Mouse (Mus musculus): Measurements from ENCODE around the gene Mpp4.
A peak's percentile ranks its signal among the peaks of the same experiment; 100 is the strongest.

Gene Mpp4

DNA sequence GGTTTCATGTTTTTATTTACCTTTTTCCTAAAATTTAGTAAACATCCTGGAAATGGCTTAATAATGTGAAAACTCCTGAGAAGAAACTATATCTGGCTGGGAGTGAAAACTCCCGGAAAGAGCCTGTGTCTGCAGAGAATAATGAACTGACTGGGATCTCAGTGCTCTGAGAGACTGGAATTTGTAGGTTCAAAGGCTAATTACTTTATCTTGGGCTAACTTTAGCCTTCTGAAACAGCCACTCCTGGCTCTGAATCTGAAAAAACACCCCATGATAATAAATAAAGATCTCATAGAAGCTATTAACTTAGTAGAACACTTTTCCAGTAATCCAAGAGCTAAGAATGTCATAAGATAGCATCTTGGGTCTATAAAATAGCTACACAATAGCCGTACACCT lies 5.4 kb upstream of the Mpp4 start:
- DNase-seq (ENCODE audit: extremely low spot score, low read depth, low spot score) = no peak

DNA sequence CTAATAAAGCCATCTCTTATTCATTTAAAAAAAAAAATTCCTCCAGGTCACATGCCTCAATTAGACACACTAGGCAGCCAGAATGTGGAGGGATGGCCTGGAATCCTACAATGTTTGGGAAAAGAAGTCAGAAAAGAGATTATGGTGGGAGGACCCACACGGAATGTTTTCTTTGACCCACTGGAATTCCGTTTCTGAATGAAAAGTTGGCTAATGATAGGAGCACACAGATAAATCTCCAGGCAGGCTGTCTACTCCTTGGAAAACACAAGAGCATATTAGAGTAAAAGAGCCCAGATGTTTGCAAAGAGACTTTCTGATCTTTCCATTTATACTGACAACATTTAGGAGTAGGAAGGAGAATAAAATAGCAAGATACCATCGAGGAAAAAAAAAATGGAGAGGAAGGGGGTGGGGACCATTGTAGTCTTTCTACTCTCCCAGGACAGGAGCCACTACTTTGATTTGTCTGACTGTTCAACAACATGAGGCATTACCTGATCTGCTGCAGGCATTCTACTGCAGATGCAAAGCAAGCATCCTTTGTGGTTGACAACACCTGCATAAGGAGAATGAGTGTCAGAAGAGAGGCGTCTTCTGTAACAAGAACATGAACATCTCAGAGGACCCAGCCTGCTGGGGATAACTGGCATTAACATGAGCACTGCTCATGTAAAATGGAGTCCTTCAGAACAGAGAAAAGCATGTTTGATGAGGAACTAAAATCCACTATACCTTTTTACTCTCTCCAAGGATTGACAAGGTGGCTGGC lies 4.7 kb upstream of the Mpp4 start:
- DNase-seq (ENCODE audit: extremely low spot score, low read depth, low spot score) = no peak

DNA sequence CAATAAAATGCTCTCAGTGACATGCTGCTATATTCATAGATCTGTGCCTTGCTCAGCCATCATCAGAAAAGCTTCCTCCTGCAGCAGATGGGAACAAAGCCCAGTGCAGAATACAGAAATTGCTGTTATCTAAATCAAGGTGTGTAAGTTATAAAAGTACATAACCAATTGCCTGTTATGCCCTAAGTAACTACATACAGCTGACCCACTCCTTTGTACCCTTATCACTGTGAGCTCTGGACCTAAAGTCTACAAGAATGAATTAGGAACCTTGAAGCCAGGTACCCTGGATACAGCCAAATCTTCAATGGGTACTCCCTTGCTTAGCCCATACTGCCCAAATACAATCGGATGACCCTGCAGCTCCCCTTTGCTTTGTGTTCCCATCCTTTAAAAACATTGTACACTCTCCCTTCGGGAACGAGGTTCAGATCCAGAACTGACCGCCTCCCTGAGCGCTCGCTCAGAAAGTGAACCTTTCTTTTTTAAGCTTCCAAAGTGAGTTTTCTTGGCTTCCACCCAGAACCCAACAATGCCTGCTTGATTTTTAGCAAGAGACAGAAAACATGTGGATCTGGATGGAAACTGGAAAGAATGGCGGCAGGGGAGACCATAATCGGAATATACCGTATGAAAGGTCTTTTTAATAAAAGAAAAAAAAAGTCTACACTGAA lies 3.2 kb upstream of the Mpp4 start:
- DNase-seq (ENCODE audit: extremely low spot score, low read depth, low spot score) = no peak

DNA sequence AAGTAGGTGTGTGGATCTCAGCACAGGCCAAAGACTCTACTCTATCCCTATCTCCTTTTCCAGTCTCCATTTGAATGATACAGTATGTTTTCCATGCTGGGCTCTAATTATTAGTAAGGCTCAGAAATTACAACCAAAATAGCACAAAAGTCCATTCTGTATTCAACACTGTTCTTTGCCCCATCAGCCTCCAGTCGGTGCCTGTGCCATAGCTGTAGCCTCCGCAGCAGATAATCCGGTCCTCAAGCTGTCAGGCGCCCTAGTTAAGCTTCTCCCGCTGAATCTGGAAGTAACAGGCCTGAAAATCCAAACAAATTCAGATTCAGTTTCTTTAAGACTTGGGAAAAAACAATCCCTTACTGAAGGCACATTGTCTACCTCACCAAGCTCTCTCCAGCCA lies 729 bp upstream of the Mpp4 start:
- DNase-seq (ENCODE audit: extremely low spot score, low read depth, low spot score) = no peak

DNA sequence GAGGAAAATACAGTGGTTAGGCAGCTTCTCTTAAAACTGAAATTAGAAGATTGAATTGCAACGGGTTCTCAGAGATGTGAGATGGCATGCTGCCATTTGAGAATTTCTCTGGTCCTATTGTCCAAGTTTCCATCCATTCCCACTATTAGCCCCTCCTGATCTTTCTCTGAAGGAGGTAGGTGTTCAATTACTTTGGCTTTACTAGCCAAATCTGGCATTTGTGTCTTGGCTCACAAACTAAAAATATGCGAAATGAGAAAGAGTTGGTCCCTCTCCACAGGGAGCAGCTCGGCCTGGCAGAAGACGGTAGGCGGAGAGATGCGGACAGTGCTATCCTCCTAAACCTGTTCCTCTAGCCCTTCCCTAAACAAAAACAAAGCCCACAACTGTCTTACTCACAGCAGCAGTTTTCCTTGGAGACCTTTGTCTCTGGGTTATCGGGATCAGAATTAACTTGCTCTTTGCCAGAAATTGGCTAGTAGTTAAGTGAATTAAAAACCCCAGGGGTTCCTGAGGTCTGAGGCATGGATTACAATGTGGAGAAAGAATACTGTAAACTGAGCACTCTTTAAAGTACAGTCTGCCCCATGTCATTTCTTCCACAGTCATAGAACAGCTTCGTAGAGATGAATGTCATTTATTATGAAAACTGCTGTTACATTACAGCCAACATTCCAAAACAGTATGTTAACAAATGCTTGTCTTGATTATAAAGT lies 722 bp downstream of the Mpp4 start:
- DNase-seq (ENCODE audit: extremely low spot score, low read depth, low spot score) = no peak

DNA sequence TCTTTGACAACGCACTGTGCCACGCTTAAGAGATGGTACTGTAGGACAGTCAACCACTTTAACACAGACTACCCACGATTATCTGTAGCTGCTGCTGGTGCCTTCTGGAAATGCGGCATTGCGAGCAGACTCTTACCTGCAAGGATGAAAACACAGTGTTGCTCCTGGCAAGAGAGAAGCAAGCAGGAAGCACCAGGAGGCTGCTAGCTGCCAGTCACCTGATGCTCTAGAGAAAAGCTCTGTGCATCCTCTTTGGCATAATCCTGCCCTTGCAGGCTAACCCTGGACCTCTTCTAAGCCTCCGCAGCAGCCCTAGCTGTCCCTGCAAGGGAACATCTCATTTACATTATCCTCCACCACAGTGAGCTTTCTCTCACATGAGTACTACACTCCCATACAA lies 1.8 kb downstream of the Mpp4 start:
- DNase-seq (ENCODE audit: extremely low spot score, low read depth, low spot score) = no peak

DNA sequence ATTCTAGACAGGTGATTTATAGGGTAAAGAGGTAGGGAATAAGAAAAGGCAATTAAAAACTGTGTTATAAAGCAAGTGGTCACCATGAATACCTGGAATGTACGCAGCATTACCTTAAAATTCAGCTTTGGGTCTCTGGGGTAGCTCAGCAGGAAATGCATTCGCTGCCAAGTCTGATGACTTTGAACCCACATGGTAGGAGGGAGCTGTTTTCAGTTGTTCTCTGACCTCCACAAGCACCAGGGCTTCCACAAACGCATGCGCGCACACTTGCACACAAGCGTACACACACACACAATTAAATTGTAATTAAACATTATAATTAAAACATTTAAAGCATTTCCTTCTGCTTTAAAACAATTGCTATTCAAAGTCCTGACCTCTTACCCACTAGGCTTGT lies 2.3 kb downstream of the Mpp4 start:
- no peak for DNase-seq (ENCODE audit: extremely low spot score, low read depth, low spot score)

DNA sequence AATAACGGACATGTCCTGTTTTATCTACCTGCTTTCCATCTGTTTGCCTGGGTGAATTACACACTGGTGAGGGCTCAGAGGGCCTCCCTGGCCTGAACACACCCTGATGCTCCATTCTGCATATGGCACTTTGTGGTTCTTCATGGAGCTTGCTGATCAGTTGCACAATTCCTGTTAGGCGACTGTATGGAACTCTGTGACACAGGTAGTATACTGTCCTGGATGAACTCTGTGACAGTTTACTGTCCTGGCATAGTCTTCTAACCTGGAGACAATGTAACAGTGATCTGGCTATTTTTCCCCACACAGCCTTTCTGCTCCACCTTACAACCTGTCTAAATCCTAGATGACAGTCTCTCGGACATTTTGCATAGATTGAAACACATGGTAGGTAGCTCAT lies 4.1 kb downstream of the Mpp4 start:
- no peak for DNase-seq (ENCODE audit: extremely low spot score, low read depth, low spot score)

DNA sequence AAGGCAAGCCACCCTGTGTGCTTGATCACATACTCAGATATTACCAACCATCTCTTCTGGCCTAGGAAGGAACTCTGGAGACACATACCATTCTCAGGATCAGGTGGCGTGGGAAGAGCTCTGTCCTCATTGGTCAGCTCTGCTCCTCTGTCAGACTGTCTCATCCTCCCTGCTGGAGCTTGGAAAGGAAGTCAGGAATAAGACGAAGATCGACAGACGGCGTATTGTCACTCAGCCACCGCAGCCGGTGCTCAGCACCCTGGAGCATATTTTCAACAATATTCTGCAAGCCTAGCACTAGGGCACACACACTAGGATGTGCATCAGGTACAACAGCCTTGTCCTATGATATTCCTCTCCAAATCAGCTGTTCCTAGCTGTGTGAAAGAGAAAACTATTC lies 4.7 kb downstream of the Mpp4 start:
- no peak for DNase-seq (ENCODE audit: extremely low spot score, low read depth, low spot score)

DNA sequence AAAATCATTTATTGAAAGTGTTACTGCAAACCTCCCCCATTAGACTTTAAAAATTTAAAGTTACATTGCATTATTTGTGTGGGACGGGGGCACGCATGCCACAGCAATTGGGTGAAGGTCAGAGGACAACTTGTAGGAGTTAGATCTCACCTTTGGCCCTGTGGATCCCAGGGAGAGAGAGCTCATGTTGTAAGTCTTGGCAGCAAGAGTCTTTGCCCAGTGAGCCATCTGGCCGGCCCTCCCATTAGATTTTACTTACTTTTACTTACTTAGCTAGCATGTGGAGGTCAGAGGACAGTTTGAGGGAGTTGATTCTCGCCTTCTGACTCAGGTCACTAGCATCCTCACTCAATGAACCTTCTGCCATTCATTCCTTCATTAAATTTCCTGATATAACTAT lies 5.3 kb downstream of the Mpp4 start:
- no peak for DNase-seq (ENCODE audit: extremely low spot score, low read depth, low spot score)

DNA sequence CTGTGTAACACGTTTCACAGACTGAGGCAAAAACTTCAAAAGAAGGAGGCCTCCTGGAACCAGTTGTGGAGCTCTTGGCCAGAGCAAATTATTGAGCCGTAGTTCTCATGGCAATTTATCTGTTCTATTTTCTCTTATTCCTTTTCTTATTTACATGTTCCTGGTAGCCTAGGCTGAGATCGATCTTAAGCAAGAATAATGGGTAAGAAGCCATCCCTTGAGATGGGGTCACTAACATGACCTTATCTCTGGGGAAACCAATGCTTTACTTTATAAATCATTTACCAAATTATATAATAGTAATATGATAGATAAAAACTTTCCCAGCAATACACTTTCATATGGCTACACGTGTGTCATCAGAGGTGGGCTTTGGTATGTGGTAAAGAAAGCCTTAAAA lies 10.8 kb downstream of the Mpp4 start:
- no peak for DNase-seq (ENCODE audit: extremely low spot score, low read depth, low spot score)

DNA sequence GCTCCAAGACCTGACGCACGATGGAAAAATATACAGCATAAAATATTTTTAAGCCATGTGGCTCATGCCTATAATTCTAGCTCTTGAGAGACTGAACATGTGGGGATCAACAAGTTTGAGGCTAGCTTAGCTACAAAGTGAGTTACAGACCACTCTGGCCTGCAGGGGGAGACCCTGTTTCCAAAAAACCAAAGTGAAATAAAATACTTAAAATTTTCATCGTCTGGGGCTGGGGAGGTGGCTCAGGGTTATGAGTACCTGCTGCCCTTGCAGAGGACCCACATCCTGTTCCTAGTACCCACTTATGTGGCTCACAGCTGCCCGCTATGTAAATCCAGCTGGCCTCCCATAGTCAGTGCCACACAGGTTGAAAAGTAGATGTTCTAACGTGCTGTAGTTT lies 12.6 kb downstream of the Mpp4 start:
- DNase-seq (ENCODE audit: extremely low spot score, low read depth, low spot score) = no peak

DNA sequence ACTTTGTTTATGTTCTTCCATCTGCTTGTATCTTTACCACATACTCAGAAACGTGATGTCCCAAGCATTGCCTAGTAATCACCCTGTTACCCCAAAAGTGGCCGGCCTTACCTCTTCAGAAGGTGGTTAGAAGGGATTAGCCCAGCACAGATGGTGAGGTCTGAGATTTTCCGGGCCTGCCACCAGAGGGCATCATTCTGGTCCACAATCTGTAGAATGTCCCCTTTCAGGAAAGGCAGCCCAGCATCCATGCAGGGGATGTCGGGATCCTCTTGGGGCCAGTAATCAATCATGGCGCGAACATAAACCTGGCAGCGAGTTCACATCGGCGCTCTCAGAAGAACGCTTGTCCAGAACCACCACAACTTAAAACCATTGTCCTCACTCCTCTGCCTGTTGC lies 18.6 kb downstream of the Mpp4 start:
- DNase-seq (ENCODE audit: extremely low spot score, low read depth, low spot score) = no peak

DNA sequence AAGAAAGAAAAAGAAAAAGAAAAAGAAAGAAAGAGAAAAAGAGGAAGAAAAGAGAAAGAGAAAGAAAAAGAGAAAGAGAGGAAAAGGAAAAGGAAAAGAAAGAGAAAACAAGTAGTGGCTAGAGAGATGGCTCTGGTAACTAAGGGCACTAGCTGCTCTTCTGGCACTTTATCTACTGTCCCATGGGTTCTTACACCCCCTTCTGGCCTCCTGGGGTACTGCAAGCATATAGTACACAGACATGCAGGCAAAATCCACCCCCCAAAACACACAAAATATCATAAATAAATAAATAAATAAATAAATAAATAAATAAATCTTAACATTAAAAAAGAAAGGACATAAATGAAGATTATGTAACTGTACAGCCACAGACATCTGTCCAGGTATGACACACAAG lies 20.4 kb downstream of the Mpp4 start:
- DNase-seq (ENCODE audit: extremely low spot score, low read depth, low spot score) = peak; percentile 20

DNA sequence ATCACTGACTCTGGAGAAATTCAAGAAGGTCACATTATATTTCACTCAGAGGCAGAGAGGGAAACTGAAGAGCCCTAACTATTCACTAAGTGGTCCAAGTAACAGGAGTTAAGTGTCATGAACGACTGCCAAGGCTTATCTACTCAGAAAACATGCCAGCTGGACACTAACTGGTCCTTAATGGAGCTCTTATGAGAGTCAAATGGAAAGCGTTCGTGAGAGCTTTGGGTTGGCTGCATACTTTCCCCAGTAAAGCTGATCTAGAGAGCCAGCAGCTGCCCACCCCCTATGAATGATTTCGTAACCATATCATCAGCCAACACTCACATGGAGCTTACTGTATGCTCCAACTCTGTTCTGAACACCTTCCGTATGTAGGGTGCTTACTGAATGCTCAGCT lies 28.8 kb downstream of the Mpp4 start:
- no peak for DNase-seq (ENCODE audit: extremely low spot score, low read depth, low spot score)

DNA sequence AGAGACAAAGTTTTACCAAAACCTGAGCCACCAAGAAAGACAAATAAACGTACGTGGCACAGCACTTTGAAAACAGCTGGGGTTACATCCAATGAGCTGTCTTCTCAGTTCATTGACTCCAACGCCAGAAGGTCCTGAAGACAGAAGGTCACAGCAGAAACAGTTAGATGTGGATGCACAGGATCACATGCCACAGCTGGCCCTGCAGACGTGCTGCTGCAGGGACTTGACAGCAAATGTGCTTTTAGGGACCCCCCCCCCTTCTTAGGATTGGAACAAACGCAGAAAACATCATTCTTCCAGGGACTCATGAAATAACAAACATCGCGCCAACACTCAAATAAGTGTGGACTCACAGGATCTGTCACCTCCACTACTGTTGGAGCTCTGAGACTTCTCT lies 34.3 kb downstream of the Mpp4 start:
- DNase-seq (ENCODE audit: extremely low spot score, low read depth, low spot score) = no peak

DNA sequence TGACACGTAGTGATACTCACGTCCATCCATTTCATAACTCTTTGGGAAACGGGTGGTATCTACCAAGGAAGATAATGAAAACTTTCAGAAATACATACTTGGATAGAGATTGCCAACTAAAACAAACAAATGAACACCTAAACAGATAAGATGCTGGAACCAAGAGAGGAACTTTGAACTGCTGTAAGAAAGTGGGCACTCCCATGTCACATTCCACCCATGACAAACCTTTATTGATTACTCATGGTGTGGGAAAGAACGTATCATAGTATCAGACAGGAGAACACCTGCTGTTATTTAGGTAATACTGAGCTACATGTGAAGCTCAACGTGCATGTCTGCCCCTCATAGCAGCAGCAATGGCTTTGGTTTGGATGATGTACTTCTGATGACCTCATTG lies 37.6 kb downstream of the Mpp4 start:
- DNase-seq (ENCODE audit: extremely low spot score, low read depth, low spot score) = no peak

DNA sequence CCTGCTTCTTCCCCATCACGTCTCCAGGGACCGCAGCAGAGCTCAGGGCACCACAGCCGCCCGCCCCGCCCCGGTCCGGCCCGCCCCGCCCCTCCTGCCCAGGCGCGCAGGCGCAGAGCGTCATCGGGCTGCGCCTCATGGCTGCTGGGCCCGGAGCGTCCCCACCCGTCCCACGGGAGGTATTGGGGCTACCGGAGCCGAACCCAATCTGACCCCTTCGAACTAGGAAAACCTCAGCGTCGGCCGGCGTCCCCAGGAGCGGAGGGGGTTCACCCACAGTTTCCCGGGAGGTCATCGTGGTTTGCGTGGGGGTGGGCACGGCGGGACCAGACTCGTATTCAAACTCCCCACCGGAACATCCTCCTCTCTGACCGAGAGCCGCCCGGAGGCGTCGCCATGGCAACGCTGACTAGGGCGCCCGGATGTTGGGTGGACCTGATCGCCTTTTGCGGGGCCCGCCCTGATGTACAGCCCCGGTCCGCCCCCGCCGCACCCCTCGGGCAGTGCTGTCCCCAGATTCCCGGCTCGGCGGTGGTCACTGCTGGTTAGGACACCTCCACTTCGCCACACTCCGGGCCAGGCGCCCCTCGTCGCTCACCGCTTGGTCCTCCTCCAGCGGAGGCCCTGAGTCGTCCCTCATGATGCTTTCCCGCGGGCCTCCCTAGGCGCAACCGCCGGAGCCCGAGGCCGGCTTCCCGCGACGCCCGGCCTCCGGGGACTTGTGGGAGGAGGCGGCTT lies 43.3 kb downstream of the Mpp4 start, which contains the start of gene Tmem237:
Tmem237 (minus strand) TSS at position 689 of the 738 bp plus-strand sequence.
- DNase-seq (ENCODE audit: extremely low spot score, low read depth, low spot score) = peak; percentile 26

DNA sequence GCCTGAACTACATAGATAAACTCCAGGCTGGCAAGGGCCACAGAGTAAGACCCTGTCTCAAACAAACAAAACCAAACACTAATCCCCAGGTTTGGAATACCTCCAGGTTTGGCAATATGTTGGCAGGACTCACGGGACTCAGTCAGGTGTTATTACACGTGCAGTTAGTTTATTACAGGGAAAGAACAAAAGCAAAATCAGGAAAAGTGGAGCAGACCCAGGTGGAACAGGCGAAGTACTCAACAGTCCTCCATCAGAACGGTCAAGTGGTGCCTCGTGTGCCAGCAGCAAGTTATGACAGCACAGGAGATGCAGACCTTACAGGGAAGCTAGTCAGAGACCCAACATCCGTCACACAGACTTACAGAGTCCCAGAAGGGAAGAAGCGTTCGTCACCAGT lies 52.7 kb downstream of the Mpp4 start:
- DNase-seq (ENCODE audit: extremely low spot score, low read depth, low spot score) = no peak

DNA sequence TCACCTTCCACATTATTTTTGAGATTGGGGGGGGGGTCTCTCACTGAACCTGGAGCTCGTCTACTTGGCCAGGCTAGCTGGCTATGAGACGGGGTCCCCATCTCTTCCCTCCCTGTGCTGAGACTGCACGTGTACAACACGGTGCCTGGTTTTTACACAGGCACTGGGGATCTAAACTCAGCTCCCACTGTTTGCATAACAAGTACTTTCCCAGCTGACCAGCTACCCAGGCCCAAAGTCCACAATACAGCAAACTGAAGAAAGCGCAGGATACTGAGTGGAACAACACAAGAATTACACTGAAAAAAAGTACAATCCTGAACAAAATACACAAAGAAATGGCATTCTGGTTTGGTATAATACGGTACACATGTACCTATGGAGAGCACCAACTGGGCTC lies 61.1 kb downstream of the Mpp4 start:
- DNase-seq (ENCODE audit: extremely low spot score, low read depth, low spot score) = no peak

DNA sequence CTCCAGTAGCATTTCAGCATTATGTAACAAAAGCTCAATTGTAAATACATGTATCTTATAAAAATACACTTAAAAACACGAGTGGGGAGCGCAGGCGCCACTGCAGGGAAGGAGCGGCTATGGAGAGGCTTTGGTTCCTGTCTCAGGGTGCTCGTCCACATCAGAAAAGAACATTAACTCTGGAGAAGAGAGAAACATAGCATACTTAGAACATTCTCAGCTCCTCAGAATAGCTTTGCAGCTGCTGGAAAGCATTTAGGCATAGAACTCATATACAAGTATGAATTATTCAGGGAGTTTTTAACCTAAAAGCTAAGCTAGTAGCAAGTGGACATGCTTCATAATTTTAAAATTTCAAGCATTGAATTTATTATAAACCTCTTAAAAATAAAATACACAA lies 62.2 kb downstream of the Mpp4 start:
- DNase-seq (ENCODE audit: extremely low spot score, low read depth, low spot score) = no peak
